Mouse (Mus musculus) CH12.LX (cell line): Measurements from ENCODE around the gene Acot7. TPM values are rescaled to one million over a fixed set of nuclear protein-coding genes. Genes with fewer than 3 reads are reported as not detected.

Experiments used
- DNase-seq: peaks from one replicate; pipeline ENCODE4 v3.0.0-alpha.2; 2013; ENCODE audit errors: extremely low read depth
- H3K27ac ChIP-seq: 2 replicates; pipeline ENCODE4 v1.5.1; 2012; ENCODE audit warnings: low read depth, mild to moderate bottlenecking, control low read depth, moderate library complexity; ENCODE audit not compliant: insufficient read depth
- H3K27me3 ChIP-seq: replicated peaks from 2 replicates; pipeline ENCODE3; 2012; ENCODE audit warnings: inconsistent platforms
- H3K36me3 ChIP-seq, 2 experiments: replicated peaks in 1 of 2; 2 replicates each; pipeline versions ENCODE3 to v1.6.1; 2012; ENCODE audit warnings: inconsistent platforms in 1 of 2, low read length in 1 of 2, mild to moderate bottlenecking in 1 of 2, mixed read lengths in 1 of 2, moderate library complexity in 1 of 2; ENCODE audit not compliant: control insufficient read depth in 1 of 2, insufficient read depth in 1 of 2
- H3K4me1 ChIP-seq, 2 experiments: 2 replicates each; pipeline ENCODE4 v1.6.1; 2012; ENCODE audit warnings: inconsistent platforms in 1 of 2, moderate library complexity in 1 of 2; ENCODE audit not compliant: insufficient read depth in 2 of 2, control insufficient read depth in 1 of 2
- H3K4me2 ChIP-seq: 2 replicates; pipeline ENCODE4 v1.6.1; 2012; ENCODE audit warnings: low read depth, mild to moderate bottlenecking, control low read depth; ENCODE audit not compliant: poor library complexity, insufficient read depth, severe bottlenecking
- H3K4me3 ChIP-seq, 3 experiments: fragments of 150-350 bp in 1 of 3; sonication (generic) in 1 of 3; replicated peaks in 1 of 3; 2 replicates each; pipeline versions ENCODE3 to v1.5.1; 2011 to 2012; ENCODE audit warnings: low read depth in 2 of 3, low read length in 2 of 3, mild to moderate bottlenecking in 2 of 3, moderate library complexity in 2 of 3, control low read depth in 1 of 3, improper control_type of control experiment in 1 of 3, inconsistent platforms in 1 of 3, mixed read lengths in 1 of 3; ENCODE audit not compliant: poor library complexity in 1 of 3
- H3K79me2 ChIP-seq: replicated peaks from 2 replicates; pipeline ENCODE4 v1.6.1; 2012; ENCODE audit warnings: mild to moderate bottlenecking, moderate library complexity; ENCODE audit not compliant: control insufficient read depth, poor library complexity, insufficient read depth, severe bottlenecking; ENCODE audit errors: extremely low read depth
- H3K9ac ChIP-seq: 2 replicates; pipeline ENCODE4 v1.6.1; 2012; ENCODE audit warnings: low read depth, mild to moderate bottlenecking, control low read depth, moderate library complexity; ENCODE audit not compliant: insufficient read depth
- H3K9me3 ChIP-seq: replicated peaks from 2 replicates; pipeline ENCODE3; 2012; ENCODE audit warnings: low read length, inconsistent platforms, mixed read lengths
- BHLHE40 ChIP-seq: IDR thresholded peaks from 2 replicates; pipeline ENCODE4 v1.6.1; 2011; ENCODE audit warnings: mild to moderate bottlenecking, low read depth, low read length, improper control_type of control experiment
- CHD2 ChIP-seq: IDR thresholded peaks from 2 replicates; pipeline ENCODE4 v1.6.1; 2011; ENCODE audit warnings: low read length, improper control_type of control experiment
- E2F4 ChIP-seq: IDR thresholded peaks from 2 replicates; pipeline ENCODE4 v1.6.1; 2011; ENCODE audit warnings: low read depth, low read length, improper control_type of control experiment; ENCODE audit not compliant: insufficient replicate concordance
- ELF1 ChIP-seq: IDR thresholded peaks from 2 replicates; pipeline ENCODE4 v1.6.1; 2014; ENCODE audit warnings: low read depth, mild to moderate bottlenecking, inconsistent platforms, low read length, improper control_type of control experiment
- EP300 ChIP-seq: IDR thresholded peaks from 2 replicates; pipeline ENCODE4 v1.6.1; 2011; ENCODE audit warnings: low read length, improper control_type of control experiment
- GABPA ChIP-seq: IDR thresholded peaks from 2 replicates; pipeline ENCODE4 v1.6.1; 2012; ENCODE audit warnings: low read depth, low read length, improper control_type of control experiment, inconsistent platforms; ENCODE audit not compliant: insufficient replicate concordance
- JUN ChIP-seq: IDR thresholded peaks from 2 replicates; pipeline ENCODE4 v1.6.1; 2011; ENCODE audit warnings: low read depth, mild to moderate bottlenecking, low read length, improper control_type of control experiment, moderate library complexity; ENCODE audit not compliant: insufficient read depth
- KAT2A ChIP-seq: IDR thresholded peaks from 2 replicates; pipeline ENCODE4 v1.6.1; 2012; ENCODE audit warnings: low read length, improper control_type of control experiment, inconsistent platforms; ENCODE audit not compliant: insufficient replicate concordance
- MAX ChIP-seq: IDR thresholded peaks from 2 replicates; pipeline ENCODE4 v1.6.1; 2011; ENCODE audit warnings: low read length, improper control_type of control experiment
- MEF2A ChIP-seq: IDR thresholded peaks from 2 replicates; pipeline ENCODE4 v1.6.1; 2014; ENCODE audit warnings: low read depth, mild to moderate bottlenecking, inconsistent platforms, low read length, improper control_type of control experiment, borderline replicate concordance
- MXI1 ChIP-seq: IDR thresholded peaks from 2 replicates; pipeline ENCODE4 v1.6.1; 2011; ENCODE audit warnings: mild to moderate bottlenecking, low read depth, low read length, improper control_type of control experiment
- MYC ChIP-seq: IDR thresholded peaks from 2 replicates; pipeline ENCODE4 v1.6.1; 2011; ENCODE audit warnings: low read depth, mild to moderate bottlenecking, improper control_type of control experiment, low read length
- NELFE ChIP-seq: IDR thresholded peaks from 2 replicates; pipeline ENCODE4 v1.6.1; 2011; ENCODE audit warnings: low read depth, low read length, improper control_type of control experiment
- NRF1 ChIP-seq: IDR thresholded peaks from 2 replicates; pipeline ENCODE4 v1.6.1; 2014; ENCODE audit warnings: low read depth, mild to moderate bottlenecking, inconsistent platforms, low read length, improper control_type of control experiment, moderate library complexity
- PAX5 ChIP-seq: IDR thresholded peaks from 2 replicates; pipeline ENCODE4 v1.6.1; 2012; ENCODE audit warnings: low read length, inconsistent platforms, mixed read lengths
- POLR2A ChIP-seq: IDR thresholded peaks from 2 replicates; pipeline ENCODE4 v1.6.1; 2011; ENCODE audit warnings: low read depth, mild to moderate bottlenecking, improper control_type of control experiment, low read length
- POLR2AphosphoS2 ChIP-seq: IDR thresholded peaks from 2 replicates; pipeline ENCODE4 v1.6.1; 2011; ENCODE audit warnings: low read depth, low read length, improper control_type of control experiment
- RAD21 ChIP-seq: IDR thresholded peaks from 2 replicates; pipeline ENCODE4 v1.6.1; 2011; ENCODE audit warnings: low read depth, mild to moderate bottlenecking, low read length, improper control_type of control experiment, moderate library complexity
- RCOR1 ChIP-seq: conservative IDR thresholded peaks from 2 replicates; pipeline ENCODE4 v1.6.1; 2012; ENCODE audit warnings: low read depth, mild to moderate bottlenecking, inconsistent platforms, low read length, improper control_type of control experiment
- SIN3A ChIP-seq: IDR thresholded peaks from 2 replicates; pipeline ENCODE4 v1.6.1; 2012; ENCODE audit warnings: low read length, improper control_type of control experiment, inconsistent platforms
- SMC3 ChIP-seq: IDR thresholded peaks from 2 replicates; pipeline ENCODE4 v1.6.1; 2011; ENCODE audit warnings: low read depth, low read length, improper control_type of control experiment
- TBP ChIP-seq: conservative IDR thresholded peaks from 2 replicates; pipeline ENCODE4 v1.6.1; 2011; ENCODE audit warnings: low read depth, low read length, improper control_type of control experiment
- TCF12 ChIP-seq: IDR thresholded peaks from 2 replicates; pipeline ENCODE4 v1.6.1; 2014; ENCODE audit warnings: low read depth, mild to moderate bottlenecking, inconsistent platforms, low read length, improper control_type of control experiment
- USF1 ChIP-seq: IDR thresholded peaks from 2 replicates; pipeline ENCODE4 v1.6.1; 2014; ENCODE audit warnings: low read depth, mild to moderate bottlenecking, inconsistent platforms, low read length, improper control_type of control experiment
- USF2 ChIP-seq: conservative IDR thresholded peaks from 2 replicates; pipeline ENCODE4 v1.6.1; 2011; ENCODE audit warnings: low read depth, low read length, improper control_type of control experiment
- ZC3H11A ChIP-seq: IDR thresholded peaks from 2 replicates; pipeline ENCODE4 v1.6.1; 2012; ENCODE audit warnings: low read depth, mild to moderate bottlenecking, inconsistent platforms, low read length, improper control_type of control experiment
- ZMIZ1 ChIP-seq: IDR thresholded peaks from 2 replicates; pipeline ENCODE4 v1.6.1; 2012; ENCODE audit warnings: low read depth, mild to moderate bottlenecking, inconsistent platforms, low read length, improper control_type of control experiment
- ZNF384 ChIP-seq: IDR thresholded peaks from 2 replicates; pipeline ENCODE4 v1.6.1; 2012; ENCODE audit warnings: low read depth, low read length, improper control_type of control experiment, inconsistent platforms
- dilution Hi-C: fragments of 300-500 bp; cut with MboI; formaldehyde crosslinking; loops from 2 replicates; pipeline ENCODE4 v1.14.3; 2020; ENCODE audit warnings: low sequenced_read_pairs; ENCODE audit not compliant: extremely low pct_unique_long_range_greater_than_20kb, extremely low pct_ligation_motif_present
- in situ Hi-C: fragments of 300-500 bp; cut with MboI; formaldehyde crosslinking; loops from 3 replicates; pipeline ENCODE4 v1.14.3; 2019; ENCODE audit warnings: low sequenced_read_pairs, low pct_ligation_motif_present, low pct_unique_long_range_greater_than_20kb, mixed read lengths
- polyA plus RNA-seq: library from polyadenylated mRNA; unstranded; fragments of >175 nt; gene quantifications from 2 replicates; pipeline ENCODE4 v1.2.1, GENCODE M21; 2012; ENCODE audit warnings: low read depth; ENCODE audit not compliant: insufficient read length
- total RNA-seq, 2 experiments: library from RNA; depleted of rRNA; stranded (reverse); fragments of 300-350 nt in 1 of 2; fragments of >200 nt in 1 of 2; gene quantifications; 2 replicates each; pipeline ENCODE4 v1.2.3; 2012 to 2014

Gene Acot7
- total and polyA plus RNA-seq, 3 experiments = 29.0 to 71.1 (median 61.6) TPM

- TF ChIP-seq JUN = no peak
- TF ChIP-seq POLR2A = no peak
- no peak for TF ChIP-seq KAT2A
- no peak for TF ChIP-seq MEF2A
These were observed 20.0 kb upstream of the Acot7 start (continued) for GRCm38 (mm10) chr4:152157779-152158584.

DNA sequence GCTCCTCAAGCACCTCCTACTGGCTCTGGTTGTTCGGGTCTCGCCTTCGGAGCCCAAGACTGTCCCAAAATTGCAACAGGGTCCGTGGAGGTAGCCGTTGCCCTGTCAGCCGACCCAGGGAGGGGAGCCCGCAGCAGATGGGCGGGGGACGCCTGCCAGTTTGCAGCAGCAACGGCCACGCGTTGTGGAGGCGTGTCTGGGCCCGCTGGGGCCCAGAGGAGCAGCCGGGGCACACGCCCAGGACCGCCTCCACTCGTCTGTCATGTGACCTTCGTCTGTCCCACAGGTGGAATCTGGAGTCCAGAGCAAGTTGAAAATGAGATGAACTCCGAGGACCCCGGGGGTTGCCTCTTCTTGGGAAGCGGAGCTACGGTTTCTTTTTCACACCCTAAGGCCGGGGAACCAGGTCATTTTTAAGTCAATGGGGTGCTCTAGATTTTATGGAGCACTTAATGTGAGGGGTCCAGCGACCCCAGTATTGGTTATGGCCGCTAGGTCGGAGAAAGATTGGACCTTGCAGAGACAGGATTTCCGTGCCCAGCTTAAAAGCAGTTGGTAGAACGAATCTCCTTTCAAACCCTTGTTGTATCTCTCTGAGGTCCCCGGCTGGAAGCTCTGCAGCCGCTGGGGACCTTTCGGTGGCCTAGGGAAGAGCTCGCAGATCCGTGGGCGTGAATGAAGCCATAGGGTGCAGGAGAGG is 19.2 kb upstream of the Acot7 start, which contains the start of gene Hes2:
TSS of gene Hes2 (plus strand) at position 283 of the 700 bp plus-strand sequence.
- Histone ChIP-seq H3K27me3 (peaks cover 62% of the 10 kb centered on the region), H3K4me3 (peak within 1 kb of the TSS in 1 of 3 experiments; percentile 1), H3K9ac (0 out of 2 replicates have a peak within 1 kb of the TSS, but pooled peaks have one; percentile 16), H3K36me3 (no peaks in the 10 kb centered on the region), H3K4me2 (peak within 1 kb of the TSS; percentile 65), H3K9me3 (peaks cover 16% of the 10 kb centered on the region), H3K27ac (no peak within 1 kb of the TSS), H3K79me2 (no peaks in the 10 kb centered on the region), H3K4me1 (peaks cover 6 to 22% of the 10 kb centered on the region in 2 experiments)
- no peak for DNase-seq
- in situ Hi-C loops (no loop called here), dilution Hi-C loops (no loop called here)
- no peak for TF ChIP-seq PAX5
- no peak for TF ChIP-seq CHD2
- no peak for TF ChIP-seq USF2
- TF ChIP-seq USF1 = peak; percentile 38
- no peak for TF ChIP-seq NRF1
- no peak for TF ChIP-seq POLR2A
- TF ChIP-seq RCOR1 = no peak
- TF ChIP-seq MYC = no peak
- peak; percentile 76 for TF ChIP-seq MXI1
- no peak for TF ChIP-seq TBP
- no peak for TF ChIP-seq POLR2AphosphoS2
- no peak for TF ChIP-seq SMC3
- TF ChIP-seq RAD21 = no peak
- TF ChIP-seq NELFE = no peak
- no peak for TF ChIP-seq ZMIZ1
- no peak for TF ChIP-seq ZNF384
- TF ChIP-seq BHLHE40 = 0 out of 2 replicates have a peak, but pooled peaks have one; percentile 15
- TF ChIP-seq E2F4 = no peak
- TF ChIP-seq EP300 = no peak
- no peak for TF ChIP-seq GABPA
- 0 out of 2 replicates have a peak, but pooled peaks have one; percentile 6 for TF ChIP-seq MAX
- no peak for TF ChIP-seq ELF1
- TF ChIP-seq ZC3H11A = no peak
- TF ChIP-seq TCF12 = no peak
- TF ChIP-seq SIN3A = no peak
